Mouse (Mus musculus): ENCODE results near the gene Rnaseh1.

Rnaseh1 gene

GRCm38 (mm10) chr12:28649141-28650110 lies at the start of gene Rnaseh1:
Gene Rnaseh1, plus strand, starts transcription at chr12:28649602.
- peak; percentile 72 for DNase-seq (ENCODE audit: low read depth, low spot score)

- no peak for DNase-seq (ENCODE audit: low read depth, low spot score)
These were observed 47.1 kb upstream of the Rnaseh1 start for GRCm38 (mm10) chr12:28602259-28602658.

- no peak for DNase-seq (ENCODE audit: low read depth, low spot score)
These were observed 45.9 kb upstream of the Rnaseh1 start for GRCm38 (mm10) chr12:28603494-28603893.

GRCm38 (mm10) chr12:28607546-28608305 lies 41.7 kb upstream of the Rnaseh1 start:
- no peak for DNase-seq (ENCODE audit: low read depth, low spot score)

GRCm38 (mm10) chr12:28612391-28612790 lies 37.0 kb upstream of the Rnaseh1 start:
- no peak for DNase-seq (ENCODE audit: low read depth, low spot score)

GRCm38 (mm10) chr12:28614401-28614800 lies 35.0 kb upstream of the Rnaseh1 start:
- DNase-seq (ENCODE audit: low read depth, low spot score), result no peak

- no peak for DNase-seq (ENCODE audit: low read depth, low spot score)
These were observed 32.1 kb upstream of the Rnaseh1 start for GRCm38 (mm10) chr12:28617297-28617696.

GRCm38 (mm10) chr12:28621451-28622166 lies 27.8 kb upstream of the Rnaseh1 start:
- DNase-seq (ENCODE audit: low read depth, low spot score), result no peak

- DNase-seq (ENCODE audit: low read depth, low spot score), result no peak
These were observed 27.3 kb upstream of the Rnaseh1 start for GRCm38 (mm10) chr12:28622167-28622532.

- no peak for DNase-seq (ENCODE audit: low read depth, low spot score)
These were observed 26.8 kb upstream of the Rnaseh1 start for GRCm38 (mm10) chr12:28622641-28623040.

GRCm38 (mm10) chr12:28623195-28623594 lies 26.2 kb upstream of the Rnaseh1 start, which contains the start of gene Colec11:
Gene Colec11, minus strand, starts transcription at chr12:28623377.
- no peak for DNase-seq (ENCODE audit: low read depth, low spot score)

GRCm38 (mm10) chr12:28624251-28624650 lies 25.2 kb upstream of the Rnaseh1 start:
- no peak for DNase-seq (ENCODE audit: low read depth, low spot score)

- DNase-seq (ENCODE audit: low read depth, low spot score), result no peak
These were observed 24.0 kb upstream of the Rnaseh1 start for GRCm38 (mm10) chr12:28625407-28625806.

- DNase-seq (ENCODE audit: low read depth, low spot score), result no peak
These were observed 22.3 kb upstream of the Rnaseh1 start for GRCm38 (mm10) chr12:28627092-28627491.

GRCm38 (mm10) chr12:28628436-28628835 lies 21.0 kb upstream of the Rnaseh1 start:
- no peak for DNase-seq (ENCODE audit: low read depth, low spot score)

- no peak for DNase-seq (ENCODE audit: low read depth, low spot score)
These were observed 14.3 kb upstream of the Rnaseh1 start for GRCm38 (mm10) chr12:28635058-28635534.

- DNase-seq (ENCODE audit: low read depth, low spot score), result peak; percentile 94
These were observed 13.6 kb upstream of the Rnaseh1 start, which contains the start of gene Rps7 for GRCm38 (mm10) chr12:28635535-28636476. Gene Rps7, minus strand, starts transcription at chr12:28635953.

- no peak for DNase-seq (ENCODE audit: low read depth, low spot score)
These were observed 12.9 kb upstream of the Rnaseh1 start for GRCm38 (mm10) chr12:28636543-28636942.

GRCm38 (mm10) chr12:28638778-28639177 lies 10.6 kb upstream of the Rnaseh1 start:
- no peak for DNase-seq (ENCODE audit: low read depth, low spot score)

- DNase-seq (ENCODE audit: low read depth, low spot score), result no peak
These were observed 13.2 kb downstream of the Rnaseh1 start for GRCm38 (mm10) chr12:28662628-28663027.

All from retina, adult 2 months (tissue).